Mouse (Mus musculus) liver, embryonic 14.5 days (tissue): ENCODE measurements at regions not wholly inside any gene's neighbourhood (a gene's known extent, or its start where the extent isn't known, plus 50 kb on each side); places are given as distances from the start of the nearest gene placed in this dataset.

Experiments
- CTCF ChIP-seq: IDR thresholded peaks from 2 replicates; pipeline ENCODE4 v1.5.1; 2016; ENCODE audit warnings: antibody characterized with exemption, low read depth, control low read depth
- EP300 ChIP-seq: IDR thresholded peaks from 2 replicates; pipeline ENCODE4 v1.6.1; 2016; ENCODE audit warnings: antibody characterized with exemption, low read depth

- TF ChIP-seq CTCF (no peak), EP300 (no peak)
These were observed 294.3 kb upstream of the Chrm2 start for GRCm38 (mm10) chr6:36093584-36093983.
